Mouse (Mus musculus): ENCODE data around the gene C2cd5. TPM values are rescaled to one million over a fixed set of nuclear protein-coding genes. Genes with fewer than 3 reads are reported as not detected.

Gene C2cd5
- polyA plus RNA-seq, 1 experiment from 2014 or later, result 22.4 TPM

GRCm38 (mm10) chr6:143041578-143041977, 58.4 kb downstream of the C2cd5 start:
- Histone ChIP-seq H3K27ac (replicated peaks in 1 of 2; ENCODE audit: control insufficient read depth in 1 of 2, insufficient read depth in 1 of 2, low read depth in 2 of 2, low read length in 2 of 2) (no peak overlapping the region), H3K9ac (ENCODE audit: low read length) (no peak overlapping the region), H3K36me3 (ENCODE audit: control insufficient read depth, insufficient read depth, low read length) (peaks cover 44% of the 10 kb centered on the region), H3K27me3 (ENCODE audit: control insufficient read depth, insufficient read depth, low read length) (no peaks in the 10 kb centered on the region), H3K4me1 (ENCODE audit: control insufficient read depth in 2 of 2, insufficient read depth in 2 of 2, low read length in 2 of 2) (no peaks in the 10 kb centered on the region; a peak in 1 of 4 replicates), H3K4me3 (ENCODE audit: control insufficient read depth in 1 of 2, insufficient read depth in 1 of 2, low read depth in 1 of 2, low read length in 2 of 2) (no peak overlapping the region), H3K9me3 (ENCODE audit: control insufficient read depth, low read length) (no peaks in the 10 kb centered on the region), H3K4me2 (ENCODE audit: low read length) (no peak overlapping the region)
- ATAC-seq (ENCODE audit: insufficient number of reproducible peaks, insufficient read depth, low FRiP score, low read depth), result no peak
- WGBS, result 84% methylated on average over 6 of the region's 6 CpGs

- H3K36me3 ChIP-seq (ENCODE audit: control insufficient read depth, insufficient read depth, low read length), result peaks cover 64% of the 10 kb centered on the region
- WGBS, result 36% methylated on average over 4 of the region's 4 CpGs
These were observed 64.7 kb downstream of the C2cd5 start for GRCm38 (mm10) chr6:143035261-143035660.

GRCm38 (mm10) chr6:143034503-143034902, 65.4 kb downstream of the C2cd5 start:
- H3K4me2 ChIP-seq (ENCODE audit: low read length), result no peak overlapping the region
- H3K4me1 ChIP-seq (ENCODE audit: control insufficient read depth in 2 of 2, insufficient read depth in 2 of 2, low read length in 2 of 2), result no peaks in the 10 kb centered on the region; a peak in 1 of 4 replicates
- H3K4me3 ChIP-seq (ENCODE audit: control insufficient read depth in 1 of 2, insufficient read depth in 1 of 2, low read depth in 1 of 2, low read length in 2 of 2), result no peak overlapping the region
- no peak overlapping the region for H3K9ac ChIP-seq (ENCODE audit: low read length)
- 88% methylated on average over 2 of the region's 2 CpGs for WGBS
- H3K27me3 ChIP-seq (ENCODE audit: control insufficient read depth, insufficient read depth, low read length), result no peaks in the 10 kb centered on the region
- no peak overlapping the region for H3K27ac ChIP-seq (replicated peaks in 1 of 2; ENCODE audit: control insufficient read depth in 1 of 2, insufficient read depth in 1 of 2, low read depth in 2 of 2, low read length in 2 of 2)
- peaks cover 67% of the 10 kb centered on the region for H3K36me3 ChIP-seq (ENCODE audit: control insufficient read depth, insufficient read depth, low read length)
- H3K9me3 ChIP-seq (ENCODE audit: control insufficient read depth, low read length), result no peaks in the 10 kb centered on the region
- no peak for ATAC-seq (ENCODE audit: insufficient number of reproducible peaks, insufficient read depth, low FRiP score, low read depth)

More at GRCm38 (mm10) chr6:143035261-143035660, 64.7 kb downstream of the C2cd5 start:
- no peak overlapping the region for H3K27ac ChIP-seq (replicated peaks in 1 of 2; ENCODE audit: control insufficient read depth in 1 of 2, insufficient read depth in 1 of 2, low read depth in 2 of 2, low read length in 2 of 2)
- no peak for ATAC-seq (ENCODE audit: insufficient number of reproducible peaks, insufficient read depth, low FRiP score, low read depth)
- H3K27me3 ChIP-seq (ENCODE audit: control insufficient read depth, insufficient read depth, low read length), result no peaks in the 10 kb centered on the region
- no peak overlapping the region for H3K4me3 ChIP-seq (ENCODE audit: control insufficient read depth in 1 of 2, insufficient read depth in 1 of 2, low read depth in 1 of 2, low read length in 2 of 2)
- H3K9me3 ChIP-seq (ENCODE audit: control insufficient read depth, low read length), result no peaks in the 10 kb centered on the region
- no peaks in the 10 kb centered on the region; a peak in 1 of 4 replicates for H3K4me1 ChIP-seq (ENCODE audit: control insufficient read depth in 2 of 2, insufficient read depth in 2 of 2, low read length in 2 of 2)
- H3K9ac ChIP-seq (ENCODE audit: low read length), result no peak overlapping the region
- no peak overlapping the region for H3K4me2 ChIP-seq (ENCODE audit: low read length)

GRCm38 (mm10) chr6:143030521-143030920, 69.4 kb downstream of the C2cd5 start:
- Histone ChIP-seq H3K4me3 (ENCODE audit: control insufficient read depth in 1 of 2, insufficient read depth in 1 of 2, low read depth in 1 of 2, low read length in 2 of 2) (no peak overlapping the region), H3K4me2 (ENCODE audit: low read length) (no peak overlapping the region), H3K9ac (ENCODE audit: low read length) (no peak overlapping the region), H3K27me3 (ENCODE audit: control insufficient read depth, insufficient read depth, low read length) (no peaks in the 10 kb centered on the region), H3K27ac (replicated peaks in 1 of 2; ENCODE audit: control insufficient read depth in 1 of 2, insufficient read depth in 1 of 2, low read depth in 2 of 2, low read length in 2 of 2) (no peak overlapping the region), H3K36me3 (ENCODE audit: control insufficient read depth, insufficient read depth, low read length) (peaks cover 54% of the 10 kb centered on the region), H3K4me1 (ENCODE audit: control insufficient read depth in 2 of 2, insufficient read depth in 2 of 2, low read length in 2 of 2) (no peaks in the 10 kb centered on the region), H3K9me3 (ENCODE audit: control insufficient read depth, low read length) (no peaks in the 10 kb centered on the region)
- 93% methylated on average over 5 of the region's 5 CpGs for WGBS
- no peak for ATAC-seq (ENCODE audit: insufficient number of reproducible peaks, insufficient read depth, low FRiP score, low read depth)

- ATAC-seq (ENCODE audit: insufficient number of reproducible peaks, insufficient read depth, low FRiP score, low read depth), result no peak
- 83% methylated on average over 4 of the region's 4 CpGs for WGBS
- H3K9ac ChIP-seq (ENCODE audit: low read length), result no peak overlapping the region
- no peaks in the 10 kb centered on the region for H3K27me3 ChIP-seq (ENCODE audit: control insufficient read depth, insufficient read depth, low read length)
- no peak overlapping the region for H3K27ac ChIP-seq (replicated peaks in 1 of 2; ENCODE audit: control insufficient read depth in 1 of 2, insufficient read depth in 1 of 2, low read depth in 2 of 2, low read length in 2 of 2)
- peaks cover 34% of the 10 kb centered on the region for H3K36me3 ChIP-seq (ENCODE audit: control insufficient read depth, insufficient read depth, low read length)
- H3K9me3 ChIP-seq (ENCODE audit: control insufficient read depth, low read length), result no peaks in the 10 kb centered on the region
- no peak overlapping the region for H3K4me2 ChIP-seq (ENCODE audit: low read length)
- H3K4me1 ChIP-seq (ENCODE audit: control insufficient read depth in 2 of 2, insufficient read depth in 2 of 2, low read length in 2 of 2), result no peaks in the 10 kb centered on the region
- H3K4me3 ChIP-seq (ENCODE audit: control insufficient read depth in 1 of 2, insufficient read depth in 1 of 2, low read depth in 1 of 2, low read length in 2 of 2), result no peak overlapping the region
These were observed 72.0 kb downstream of the C2cd5 start for GRCm38 (mm10) chr6:143027896-143028295.

- 71% methylated on average over 10 of the region's 10 CpGs for WGBS
These were observed 72.5 kb downstream of the C2cd5 start for GRCm38 (mm10) chr6:143027402-143027801.

GRCm38 (mm10) chr6:143023691-143024090, 76.2 kb downstream of the C2cd5 start:
- Histone ChIP-seq H3K27me3 (ENCODE audit: control insufficient read depth, insufficient read depth, low read length) (no peaks in the 10 kb centered on the region), H3K4me1 (ENCODE audit: control insufficient read depth in 2 of 2, insufficient read depth in 2 of 2, low read length in 2 of 2) (no peaks in the 10 kb centered on the region), H3K4me2 (ENCODE audit: low read length) (no peak overlapping the region), H3K9me3 (ENCODE audit: control insufficient read depth, low read length) (no peaks in the 10 kb centered on the region), H3K9ac (ENCODE audit: low read length) (no peak overlapping the region), H3K4me3 (ENCODE audit: control insufficient read depth in 1 of 2, insufficient read depth in 1 of 2, low read depth in 1 of 2, low read length in 2 of 2) (no peak overlapping the region), H3K27ac (replicated peaks in 1 of 2; ENCODE audit: control insufficient read depth in 1 of 2, insufficient read depth in 1 of 2, low read depth in 2 of 2, low read length in 2 of 2) (no peak overlapping the region), H3K36me3 (ENCODE audit: control insufficient read depth, insufficient read depth, low read length) (peaks cover 6% of the 10 kb centered on the region)
- 80% methylated on average over 6 of the region's 6 CpGs for WGBS
- no peak for ATAC-seq (ENCODE audit: insufficient number of reproducible peaks, insufficient read depth, low FRiP score, low read depth)

More at GRCm38 (mm10) chr6:143027402-143027801, 72.5 kb downstream of the C2cd5 start:
- Histone ChIP-seq H3K27ac (replicated peaks in 1 of 2; ENCODE audit: control insufficient read depth in 1 of 2, insufficient read depth in 1 of 2, low read depth in 2 of 2, low read length in 2 of 2) (no peak overlapping the region), H3K9me3 (ENCODE audit: control insufficient read depth, low read length) (no peaks in the 10 kb centered on the region), H3K27me3 (ENCODE audit: control insufficient read depth, insufficient read depth, low read length) (no peaks in the 10 kb centered on the region), H3K4me2 (ENCODE audit: low read length) (no peak overlapping the region), H3K9ac (ENCODE audit: low read length) (no peak overlapping the region), H3K36me3 (ENCODE audit: control insufficient read depth, insufficient read depth, low read length) (peaks cover 31% of the 10 kb centered on the region), H3K4me1 (ENCODE audit: control insufficient read depth in 2 of 2, insufficient read depth in 2 of 2, low read length in 2 of 2) (no peaks in the 10 kb centered on the region), H3K4me3 (ENCODE audit: control insufficient read depth in 1 of 2, insufficient read depth in 1 of 2, low read depth in 1 of 2, low read length in 2 of 2) (no peak overlapping the region)
- no peak for ATAC-seq (ENCODE audit: insufficient number of reproducible peaks, insufficient read depth, low FRiP score, low read depth)

GRCm38 (mm10) chr6:143021756-143022155, 78.2 kb downstream of the C2cd5 start:
- Histone ChIP-seq H3K9me3 (ENCODE audit: control insufficient read depth, low read length) (no peaks in the 10 kb centered on the region), H3K4me3 (ENCODE audit: control insufficient read depth in 1 of 2, insufficient read depth in 1 of 2, low read depth in 1 of 2, low read length in 2 of 2) (no peak overlapping the region), H3K36me3 (ENCODE audit: control insufficient read depth, insufficient read depth, low read length) (no peaks in the 10 kb centered on the region), H3K9ac (ENCODE audit: low read length) (no peak overlapping the region), H3K27ac (replicated peaks in 1 of 2; ENCODE audit: control insufficient read depth in 1 of 2, insufficient read depth in 1 of 2, low read depth in 2 of 2, low read length in 2 of 2) (no peak overlapping the region), H3K4me2 (ENCODE audit: low read length) (no peak overlapping the region), H3K4me1 (ENCODE audit: control insufficient read depth in 2 of 2, insufficient read depth in 2 of 2, low read length in 2 of 2) (peaks cover 6 to 8% of the 10 kb centered on the region in 2 experiments), H3K27me3 (ENCODE audit: control insufficient read depth, insufficient read depth, low read length) (no peaks in the 10 kb centered on the region)
- no peak for ATAC-seq (ENCODE audit: insufficient number of reproducible peaks, insufficient read depth, low FRiP score, low read depth)
- WGBS, result 81% methylated on average over 8 of the region's 8 CpGs

Data from heart, embryonic 14.5 days (tissue).